Mouse (Mus musculus): Measurements from ENCODE around the gene Rgs10. TPM values are rescaled to one million over a fixed set of nuclear protein-coding genes. Genes with fewer than 3 reads are reported as not detected.

Rgs10 gene
- polyA plus RNA-seq, 1 experiment from 2014 or later, result 88.1 TPM

GRCm38 (mm10) chr7:128373751-128374150, 44.8 kb downstream of the Rgs10 start:
- Histone ChIP-seq H3K4me1 (replicated peaks; ENCODE audit: control insufficient read depth, insufficient read depth, low read length) (no peaks in the 10 kb centered on the region; the same call in 1 of the 2 replicates), H3K9ac (ENCODE audit: low read depth, low read length) (no peak overlapping the region), H3K9me3 (ENCODE audit: control insufficient read depth, low read length) (peaks cover 5% of the 10 kb centered on the region; the same call in 1 of the 2 replicates), H3K4me3 (ENCODE audit: low read depth, low read length) (no peak overlapping the region), H3K4me2 (no peak overlapping the region), H3K36me3 (ENCODE audit: control insufficient read depth, insufficient read depth, low read length) (peaks cover 10% of the 10 kb centered on the region), H3K27me3 (replicated peaks; ENCODE audit: control insufficient read depth, insufficient read depth, low read length) (no peaks in the 10 kb centered on the region), H3K27ac (ENCODE audit: low read depth, low read length) (no peak overlapping the region)
- no peak for DNase-seq (ENCODE audit: low spot score)
- 81% methylated on average over 8 of the region's 8 CpGs for WGBS
- ATAC-seq (replicated peaks; ENCODE audit: low FRiP score), result no peak

GRCm38 (mm10) chr7:128372331-128372730, 46.2 kb downstream of the Rgs10 start:
- no peak for ATAC-seq (replicated peaks; ENCODE audit: low FRiP score)

DNA sequence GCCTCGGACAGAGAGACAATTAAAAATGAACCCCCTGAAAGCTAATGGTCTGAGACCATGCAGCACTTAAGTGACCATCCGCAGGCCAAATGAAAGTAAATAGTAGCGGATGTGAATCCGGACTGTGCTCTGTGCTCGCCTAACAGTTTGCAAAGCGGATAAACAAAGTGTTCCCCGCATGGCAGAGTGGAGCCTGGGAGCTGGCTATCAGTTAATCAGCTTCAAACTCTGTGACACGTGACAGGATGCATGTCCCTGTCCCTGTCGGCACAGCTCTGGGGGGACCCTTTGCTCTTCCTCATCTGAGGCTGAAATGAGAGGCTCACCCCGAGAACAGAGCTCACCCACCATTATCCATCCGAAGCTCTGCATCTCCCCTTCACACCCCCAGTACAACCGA, 49.2 kb downstream of the Rgs10 start:
- ATAC-seq (replicated peaks; ENCODE audit: low FRiP score) (no peak), DNase-seq (ENCODE audit: low spot score) (no peak)
- H3K9me3 ChIP-seq (ENCODE audit: control insufficient read depth, low read length), result peaks cover 5% of the 10 kb centered on the region; the same call in 1 of the 2 replicates
- H3K4me3 ChIP-seq (ENCODE audit: low read depth, low read length), result no peak overlapping the region
- no peaks in the 10 kb centered on the region for H3K27me3 ChIP-seq (replicated peaks; ENCODE audit: control insufficient read depth, insufficient read depth, low read length)
- H3K27ac ChIP-seq (ENCODE audit: low read depth, low read length), result no peak overlapping the region
- H3K36me3 ChIP-seq (ENCODE audit: control insufficient read depth, insufficient read depth, low read length), result peaks cover 10% of the 10 kb centered on the region
- WGBS, result 64% methylated on average over 12 of the region's 12 CpGs
- no peak overlapping the region for H3K9ac ChIP-seq (ENCODE audit: low read depth, low read length)
- H3K4me2 ChIP-seq, result no peak overlapping the region
- H3K4me1 ChIP-seq (replicated peaks; ENCODE audit: control insufficient read depth, insufficient read depth, low read length), result no peaks in the 10 kb centered on the region

More at GRCm38 (mm10) chr7:128372331-128372730, 46.2 kb downstream of the Rgs10 start:
- Histone ChIP-seq H3K4me2 (no peak overlapping the region), H3K27me3 (replicated peaks; ENCODE audit: control insufficient read depth, insufficient read depth, low read length) (no peaks in the 10 kb centered on the region), H3K9me3 (ENCODE audit: control insufficient read depth, low read length) (peaks cover 5% of the 10 kb centered on the region; the same call in 1 of the 2 replicates), H3K27ac (ENCODE audit: low read depth, low read length) (no peak overlapping the region), H3K4me3 (ENCODE audit: low read depth, low read length) (no peak overlapping the region), H3K4me1 (replicated peaks; ENCODE audit: control insufficient read depth, insufficient read depth, low read length) (no peaks in the 10 kb centered on the region), H3K36me3 (ENCODE audit: control insufficient read depth, insufficient read depth, low read length) (peaks cover 10% of the 10 kb centered on the region), H3K9ac (ENCODE audit: low read depth, low read length) (no peak overlapping the region)
- no peak for DNase-seq (ENCODE audit: low spot score)
- 49% methylated on average over 3 of the region's 3 CpGs for WGBS

DNA sequence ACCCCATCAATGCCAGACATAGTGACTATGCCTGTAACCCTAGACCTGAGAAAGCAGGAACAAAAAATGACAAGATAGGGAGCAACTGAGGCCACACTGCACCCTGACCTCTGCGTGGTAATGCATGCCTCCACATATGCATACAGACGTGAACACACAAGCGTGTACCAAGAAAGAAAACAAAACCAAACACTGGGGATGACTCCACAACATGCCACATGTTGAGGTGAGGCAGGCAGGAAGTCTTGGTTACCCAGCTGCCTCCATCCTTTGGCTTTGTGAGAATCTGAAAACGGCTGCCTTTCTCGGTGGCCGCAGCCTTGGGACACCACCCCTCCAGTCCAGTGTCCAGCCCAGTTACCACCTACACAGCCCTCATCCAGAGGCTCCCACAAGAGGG, 49.7 kb downstream of the Rgs10 start:
- Histone ChIP-seq H3K27ac (ENCODE audit: low read depth, low read length) (no peak overlapping the region), H3K4me3 (ENCODE audit: low read depth, low read length) (no peak overlapping the region), H3K9me3 (ENCODE audit: control insufficient read depth, low read length) (peaks cover 5% of the 10 kb centered on the region; the same call in 1 of the 2 replicates), H3K4me2 (no peak overlapping the region), H3K27me3 (replicated peaks; ENCODE audit: control insufficient read depth, insufficient read depth, low read length) (no peaks in the 10 kb centered on the region), H3K36me3 (ENCODE audit: control insufficient read depth, insufficient read depth, low read length) (peaks cover 10% of the 10 kb centered on the region), H3K9ac (ENCODE audit: low read depth, low read length) (no peak overlapping the region), H3K4me1 (replicated peaks; ENCODE audit: control insufficient read depth, insufficient read depth, low read length) (no peaks in the 10 kb centered on the region)
- no peak for ATAC-seq (replicated peaks; ENCODE audit: low FRiP score)
- WGBS, result 88% methylated on average over 6 of the region's 6 CpGs
- no peak for DNase-seq (ENCODE audit: low spot score)

GRCm38 (mm10) chr7:128366654-128367053, 51.9 kb downstream of the Rgs10 start:
- no peak overlapping the region for H3K9ac ChIP-seq (ENCODE audit: low read depth, low read length)
- ATAC-seq (replicated peaks; ENCODE audit: low FRiP score), result no peak
- no peak for DNase-seq (ENCODE audit: low spot score)
- H3K36me3 ChIP-seq (ENCODE audit: control insufficient read depth, insufficient read depth, low read length), result no peaks in the 10 kb centered on the region
- H3K27me3 ChIP-seq (replicated peaks; ENCODE audit: control insufficient read depth, insufficient read depth, low read length), result no peaks in the 10 kb centered on the region
- WGBS, result 73% methylated on average over 11 of the region's 11 CpGs
- no peak overlapping the region for H3K27ac ChIP-seq (ENCODE audit: low read depth, low read length)
- H3K4me1 ChIP-seq (replicated peaks; ENCODE audit: control insufficient read depth, insufficient read depth, low read length), result no peaks in the 10 kb centered on the region
- no peaks in the 10 kb centered on the region for H3K9me3 ChIP-seq (ENCODE audit: control insufficient read depth, low read length)
- no peak overlapping the region for H3K4me3 ChIP-seq (ENCODE audit: low read depth, low read length)
- no peak overlapping the region for H3K4me2 ChIP-seq

- DNase-seq (ENCODE audit: low spot score), result no peak
Measured at GRCm38 (mm10) chr7:128365096-128365715, 53.4 kb downstream of the Rgs10 start.

DNA sequence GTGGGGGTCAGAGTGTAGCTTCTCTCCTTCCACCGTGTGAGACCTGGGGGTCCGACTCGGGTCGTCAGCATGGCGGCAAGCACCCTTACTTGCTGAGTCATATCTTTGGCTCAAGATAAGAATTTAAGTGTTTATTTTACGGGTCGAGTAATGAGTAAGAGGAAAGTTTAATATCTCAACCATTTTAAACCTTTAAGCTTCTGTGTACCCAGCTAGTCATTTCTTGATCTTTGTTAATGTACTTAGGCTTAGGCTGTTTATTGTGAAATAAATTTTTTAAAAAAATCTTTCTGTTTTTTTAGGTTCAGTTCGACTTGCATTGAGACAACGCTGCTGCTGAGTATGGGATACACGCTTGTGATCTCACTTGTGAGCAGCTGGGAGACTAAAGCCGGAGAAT, 54.0 kb downstream of the Rgs10 start:
- Histone ChIP-seq H3K36me3 (ENCODE audit: control insufficient read depth, insufficient read depth, low read length) (no peaks in the 10 kb centered on the region), H3K27me3 (replicated peaks; ENCODE audit: control insufficient read depth, insufficient read depth, low read length) (no peaks in the 10 kb centered on the region), H3K4me1 (replicated peaks; ENCODE audit: control insufficient read depth, insufficient read depth, low read length) (no peaks in the 10 kb centered on the region), H3K4me3 (ENCODE audit: low read depth, low read length) (no peak overlapping the region), H3K9me3 (ENCODE audit: control insufficient read depth, low read length) (no peaks in the 10 kb centered on the region), H3K9ac (ENCODE audit: low read depth, low read length) (no peak overlapping the region), H3K27ac (ENCODE audit: low read depth, low read length) (no peak overlapping the region), H3K4me2 (no peak overlapping the region)
- ATAC-seq (replicated peaks; ENCODE audit: low FRiP score), result no peak
- WGBS, result 68% methylated on average over 11 of the region's 11 CpGs
- DNase-seq (ENCODE audit: low spot score), result no peak

More at GRCm38 (mm10) chr7:128365096-128365715, 53.4 kb downstream of the Rgs10 start:
- Histone ChIP-seq H3K9ac (ENCODE audit: low read depth, low read length) (no peak overlapping the region), H3K4me3 (ENCODE audit: low read depth, low read length) (no peak overlapping the region), H3K27ac (ENCODE audit: low read depth, low read length) (no peak overlapping the region), H3K27me3 (replicated peaks; ENCODE audit: control insufficient read depth, insufficient read depth, low read length) (no peaks in the 10 kb centered on the region), H3K4me2 (no peak overlapping the region), H3K36me3 (ENCODE audit: control insufficient read depth, insufficient read depth, low read length) (no peaks in the 10 kb centered on the region), H3K4me1 (replicated peaks; ENCODE audit: control insufficient read depth, insufficient read depth, low read length) (no peaks in the 10 kb centered on the region), H3K9me3 (ENCODE audit: control insufficient read depth, low read length) (no peaks in the 10 kb centered on the region)
- ATAC-seq (replicated peaks; ENCODE audit: low FRiP score), result no peak
- WGBS, result 60% methylated on average over 4 of the region's 4 CpGs

DNA sequence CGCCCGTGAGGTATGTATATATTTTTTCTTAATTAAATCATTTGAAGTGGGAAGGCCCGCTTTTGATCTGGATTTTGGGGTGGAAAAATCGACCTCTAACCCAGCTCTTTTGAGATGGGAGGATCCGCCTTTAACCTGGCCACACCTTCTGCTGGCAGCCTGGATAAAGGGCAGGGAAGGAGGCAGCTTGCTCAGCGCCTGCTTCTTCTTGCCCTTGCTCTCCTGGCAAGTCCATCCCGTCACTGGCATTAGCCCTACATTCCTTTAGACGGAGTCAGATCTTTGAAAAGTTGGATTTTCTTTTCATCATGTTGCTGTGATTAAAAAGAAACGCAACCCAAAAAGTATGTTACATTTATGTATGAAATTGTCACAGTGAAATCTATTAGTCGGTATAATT, 54.8 kb downstream of the Rgs10 start:
- Histone ChIP-seq H3K9ac (ENCODE audit: low read depth, low read length) (no peak overlapping the region), H3K27ac (ENCODE audit: low read depth, low read length) (no peak overlapping the region), H3K4me1 (replicated peaks; ENCODE audit: control insufficient read depth, insufficient read depth, low read length) (no peaks in the 10 kb centered on the region), H3K27me3 (replicated peaks; ENCODE audit: control insufficient read depth, insufficient read depth, low read length) (no peaks in the 10 kb centered on the region), H3K9me3 (ENCODE audit: control insufficient read depth, low read length) (no peaks in the 10 kb centered on the region), H3K4me3 (ENCODE audit: low read depth, low read length) (no peak overlapping the region), H3K4me2 (no peak overlapping the region), H3K36me3 (ENCODE audit: control insufficient read depth, insufficient read depth, low read length) (no peaks in the 10 kb centered on the region)
- no peak for ATAC-seq (replicated peaks; ENCODE audit: low FRiP score)
- DNase-seq (ENCODE audit: low spot score), result no peak
- 81% methylated on average over 10 of the region's 10 CpGs for WGBS

DNA sequence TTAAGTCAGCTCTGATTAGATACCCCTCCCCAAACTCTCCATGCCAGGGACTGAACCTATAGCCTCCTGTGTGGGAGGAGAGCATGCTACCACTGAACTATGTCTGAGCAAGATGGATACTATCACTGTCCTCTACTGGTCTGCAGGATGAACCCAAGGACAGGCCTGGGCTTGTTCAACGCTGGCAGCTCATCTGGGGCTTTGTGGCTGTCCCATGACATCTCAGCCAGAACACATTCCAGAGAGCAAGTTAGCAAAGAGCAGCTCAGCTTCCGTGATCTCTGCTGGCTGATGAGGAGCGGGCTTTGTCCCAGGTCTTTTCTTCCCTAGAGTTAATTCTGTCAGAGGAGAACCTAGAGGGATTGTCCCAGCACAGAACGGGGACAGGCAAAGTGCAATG, 55.6 kb downstream of the Rgs10 start:
- no peak overlapping the region for H3K4me3 ChIP-seq (ENCODE audit: low read depth, low read length)
- H3K9ac ChIP-seq (ENCODE audit: low read depth, low read length), result no peak overlapping the region
- H3K27ac ChIP-seq (ENCODE audit: low read depth, low read length), result no peak overlapping the region
- no peaks in the 10 kb centered on the region for H3K9me3 ChIP-seq (ENCODE audit: control insufficient read depth, low read length)
- H3K36me3 ChIP-seq (ENCODE audit: control insufficient read depth, insufficient read depth, low read length), result no peaks in the 10 kb centered on the region
- H3K4me2 ChIP-seq, result no peak overlapping the region
- H3K4me1 ChIP-seq (replicated peaks; ENCODE audit: control insufficient read depth, insufficient read depth, low read length), result no peaks in the 10 kb centered on the region
- no peaks in the 10 kb centered on the region for H3K27me3 ChIP-seq (replicated peaks; ENCODE audit: control insufficient read depth, insufficient read depth, low read length)
- ATAC-seq (replicated peaks; ENCODE audit: low FRiP score) (no peak), DNase-seq (ENCODE audit: low spot score) (no peak)
- 65% methylated on average over 4 of the region's 4 CpGs for WGBS
